ENCODE assay signal across 7 mouse cellular contexts in genomic region chr9:65094237-65094636, GRCm38 (mm10). TPM values are rescaled to one million over a fixed set of nuclear protein-coding genes. Genes with fewer than 3 reads are reported as not detected.
DNase-seq lines count a peak whose midpoint lies in the region; ATAC-seq lines count a peak whose summit lies in the region.

No protein-coding gene starts in this region.

- DNase-seq in midbrain, embryonic 11.5 days (ENCODE audit: low spot score, missing footprints): peak; percentile 89
- DNase-seq in embryonic facial prominence, embryonic 14.5 days (ENCODE audit: low spot score): peak; percentile 89
- peak; percentile 39 to 50 for DNase-seq in left cerebral cortex, postnatal 14 days (ENCODE audit: low spot score in 2 of 2)
- DNase-seq in retina, postnatal 7 days (ENCODE audit: low read depth, low spot score): peak; percentile 68
- DNase-seq in c-Kit-positive CD71-positive TER-119-positive erythroid progenitor cells, embryonic 14.5 days (ENCODE audit: low spot score): no peak

- ATAC-seq in midbrain, embryonic 11.5 days (ENCODE audit: low FRiP score): no peak
- no peak for ATAC-seq in midbrain, embryonic 16.5 days
- peak; percentile 81 for ATAC-seq in embryonic facial prominence, embryonic 14.5 days (ENCODE audit: low read depth)
- ATAC-seq in heart, embryonic 12.5 days (ENCODE audit: insufficient number of reproducible peaks, low FRiP score): peak; percentile 84

- no peak overlapping the region for H3K9ac ChIP-seq in midbrain, embryonic 11.5 days (ENCODE audit: low read length)
- H3K9ac ChIP-seq in midbrain, embryonic 16.5 days (ENCODE audit: low read depth, low read length): no peak overlapping the region
- no peak overlapping the region for H3K9ac ChIP-seq in embryonic facial prominence, embryonic 14.5 days (ENCODE audit: low read depth, low read length)
- H3K9ac ChIP-seq in heart, embryonic 12.5 days: no peak overlapping the region; the same call in 1 of the 2 replicates

- 43% methylated on average over 6 of the region's 6 CpGs for WGBS in midbrain, embryonic 11.5 days
- WGBS in midbrain, embryonic 16.5 days: 29% methylated on average over 6 of the region's 6 CpGs
- WGBS in embryonic facial prominence, embryonic 14.5 days: 26% methylated on average over 6 of the region's 6 CpGs
- 20% methylated on average over 6 of the region's 6 CpGs for WGBS in heart, embryonic 12.5 days

- H3K27ac ChIP-seq in midbrain, embryonic 11.5 days (ENCODE audit: low read depth, low read length): no peak overlapping the region
- H3K27ac ChIP-seq in midbrain, embryonic 16.5 days (ENCODE audit: low read length): no peak overlapping the region
- H3K27ac ChIP-seq in embryonic facial prominence, embryonic 14.5 days (replicated peaks; ENCODE audit: low read depth, low read length): peak overlapping the region; percentile 39; the same call in 1 of the 2 replicates
- peak overlapping the region; percentile 22; the same call in 1 of the 2 replicates for H3K27ac ChIP-seq in heart, embryonic 12.5 days (ENCODE audit: poor library complexity, severe bottlenecking)

- H3K27me3 ChIP-seq in midbrain, embryonic 11.5 days (ENCODE audit: control insufficient read depth, insufficient read depth, low read length): no peaks in the 10 kb centered on the region
- no peaks in the 10 kb centered on the region for H3K27me3 ChIP-seq in midbrain, embryonic 16.5 days (ENCODE audit: control insufficient read depth, insufficient read depth, low read depth, low read length)
- H3K27me3 ChIP-seq in embryonic facial prominence, embryonic 14.5 days (replicated peaks; ENCODE audit: control insufficient read depth, insufficient read depth, low read length): no peaks in the 10 kb centered on the region
- no peaks in the 10 kb centered on the region for H3K27me3 ChIP-seq in heart, embryonic 12.5 days (replicated peaks)

- H3K4me3 ChIP-seq in midbrain, embryonic 11.5 days (ENCODE audit: low read depth, low read length): no peak overlapping the region
- H3K4me3 ChIP-seq in midbrain, embryonic 16.5 days (ENCODE audit: low read depth, low read length): no peak overlapping the region
- no peak overlapping the region for H3K4me3 ChIP-seq in embryonic facial prominence, embryonic 14.5 days (ENCODE audit: low read depth, low read length)
- H3K4me3 ChIP-seq in heart, embryonic 12.5 days: no peak overlapping the region

- no peak overlapping the region for H3K4me2 ChIP-seq in midbrain, embryonic 11.5 days
- H3K4me2 ChIP-seq in midbrain, embryonic 16.5 days (ENCODE audit: low read length): no peak overlapping the region
- no peak overlapping the region for H3K4me2 ChIP-seq in embryonic facial prominence, embryonic 14.5 days (ENCODE audit: low read depth, low read length)
- H3K4me2 ChIP-seq in heart, embryonic 12.5 days: peak overlapping the region; percentile 23; the same call in 1 of the 2 replicates

- H3K9me3 ChIP-seq in midbrain, embryonic 11.5 days (ENCODE audit: control insufficient read depth, low read length): no peaks in the 10 kb centered on the region
- no peaks in the 10 kb centered on the region for H3K9me3 ChIP-seq in midbrain, embryonic 16.5 days (replicated peaks; ENCODE audit: control insufficient read depth, low read length, poor library complexity, severe bottlenecking)
- no peaks in the 10 kb centered on the region for H3K9me3 ChIP-seq in embryonic facial prominence, embryonic 14.5 days (ENCODE audit: control insufficient read depth, low read length)
- H3K9me3 ChIP-seq in heart, embryonic 12.5 days (replicated peaks): no peaks in the 10 kb centered on the region

- no peaks in the 10 kb centered on the region for H3K36me3 ChIP-seq in midbrain, embryonic 11.5 days (ENCODE audit: control insufficient read depth, insufficient read depth, low read length)
- H3K36me3 ChIP-seq in midbrain, embryonic 16.5 days (ENCODE audit: control insufficient read depth, insufficient read depth, low read length): no peaks in the 10 kb centered on the region
- no peaks in the 10 kb centered on the region for H3K36me3 ChIP-seq in embryonic facial prominence, embryonic 14.5 days (ENCODE audit: control insufficient read depth, insufficient read depth, low read length)
- no peaks in the 10 kb centered on the region for H3K36me3 ChIP-seq in heart, embryonic 12.5 days

- intact Hi-C loops in left cerebral cortex, postnatal 14 days (cut with DNase I): no loop called here

- H3K4me1 ChIP-seq in midbrain, embryonic 11.5 days (ENCODE audit: control insufficient read depth, insufficient read depth, low read length): no peaks in the 10 kb centered on the region
- H3K4me1 ChIP-seq in midbrain, embryonic 16.5 days (ENCODE audit: control insufficient read depth, insufficient read depth, low read length): no peaks in the 10 kb centered on the region
- peaks cover 5% of the 10 kb centered on the region for H3K4me1 ChIP-seq in embryonic facial prominence, embryonic 14.5 days (ENCODE audit: control insufficient read depth, insufficient read depth, low read length)
- H3K4me1 ChIP-seq in heart, embryonic 12.5 days (replicated peaks): peaks cover 28% of the 10 kb centered on the region

RNA-seq across cellular contexts. Expression of gene Igdcc4, which starts 7.0 kb away (rescaled TPM):
- polyA plus RNA-seq in midbrain, embryonic 11.5 days (2014; fragmentation: Nextera tagmentation; extraction: Ambion mirVana): 13.0 and 13.3 TPM in 2 replicates
- 13.4 and 15.9 TPM in 2 replicates for polyA plus RNA-seq in midbrain, embryonic 16.5 days (2015; fragmentation: Nextera tagmentation; extraction: Ambion mirVana)
- polyA plus RNA-seq in embryonic facial prominence, embryonic 14.5 days (2014; fragmentation: Nextera tagmentation; extraction: Ambion mirVana): 55.6 and 58.5 TPM in 2 replicates
- polyA plus RNA-seq in heart, embryonic 12.5 days (2016; fragmentation: Nextera tagmentation; extraction: Ambion mirVana): 12.9 and 13.0 TPM in 2 replicates
- total RNA-seq in left cerebral cortex, postnatal 14 days (2021): 10 to 100 TPM; 20.5 to 26.1 TPM

RNA-seq across cellular contexts. Expression of gene Igdcc3, which starts 46.8 kb away (rescaled TPM):
- 115 and 145 TPM in 2 replicates for polyA plus RNA-seq in midbrain, embryonic 11.5 days (2014; fragmentation: Nextera tagmentation; extraction: Ambion mirVana)
- 8.7 and 9.1 TPM in 2 replicates for polyA plus RNA-seq in midbrain, embryonic 16.5 days (2015; fragmentation: Nextera tagmentation; extraction: Ambion mirVana)
- 1.1 and 1.4 TPM in 2 replicates for polyA plus RNA-seq in embryonic facial prominence, embryonic 14.5 days (2014; fragmentation: Nextera tagmentation; extraction: Ambion mirVana)
- 4.8 and 5.5 TPM in 2 replicates for polyA plus RNA-seq in heart, embryonic 12.5 days (2016; fragmentation: Nextera tagmentation; extraction: Ambion mirVana)
- total RNA-seq in left cerebral cortex, postnatal 14 days (2021): 1 to 10 TPM; 2.8 to 3.8 TPM

Comparison
In these comparisons a context has a peak if more than half of its experiments do, and no peak if none do; other contexts are left out.
1. RNA of gene Igdcc3, which starts 46.8 kb away (polyA plus RNA-seq): 115 to 145 TPM in midbrain, embryonic 11.5 days; 8.7 to 9.1 TPM in midbrain, embryonic 16.5 days, 4.8 to 5.5 TPM in heart, embryonic 12.5 days and 1.1 to 1.4 TPM in embryonic facial prominence, embryonic 14.5 days; every median in the first group is over 10 times any median in the second.
2. ATAC-seq: peak in embryonic facial prominence, embryonic 14.5 days (single experiment) and heart, embryonic 12.5 days (single experiment); none in midbrain, embryonic 11.5 days (single experiment) and midbrain, embryonic 16.5 days (single experiment).
3. H3K27ac ChIP-seq: peak in embryonic facial prominence, embryonic 14.5 days (single experiment) and heart, embryonic 12.5 days (single experiment); none in midbrain, embryonic 11.5 days (single experiment) and midbrain, embryonic 16.5 days (single experiment).